Mouse (Mus musculus): ENCODE measurements at regions not wholly inside any gene's neighbourhood (a gene's known extent, or its start where the extent isn't known, plus 50 kb on each side); places are given as distances from the start of the nearest gene placed in this dataset.

- DNase-seq, result no peak
These were observed 207.9 kb upstream of the Pgrmc2 start for GRCm38 (mm10) chr3:41290535-41291307.

- DNase-seq, result no peak
These were observed 205.9 kb upstream of the Pgrmc2 start for GRCm38 (mm10) chr3:41288735-41289134.

GRCm38 (mm10) chr3:41288066-41288465, 205.2 kb upstream of the Pgrmc2 start:
- DNase-seq, result no peak

- DNase-seq, result no peak
These were observed 202.5 kb upstream of the Pgrmc2 start for GRCm38 (mm10) chr3:41285336-41285735.

GRCm38 (mm10) chr3:41284897-41285296, 202.1 kb upstream of the Pgrmc2 start:
- DNase-seq, result no peak

GRCm38 (mm10) chr3:41282431-41283037, 199.7 kb upstream of the Pgrmc2 start:
- no peak for DNase-seq

- no peak for DNase-seq
These were observed 193.2 kb upstream of the Pgrmc2 start for GRCm38 (mm10) chr3:41276096-41276495.

- no peak for DNase-seq
These were observed 185.7 kb upstream of the Pgrmc2 start for GRCm38 (mm10) chr3:41268516-41268915.

- no peak for DNase-seq
These were observed 183.4 kb upstream of the Pgrmc2 start for GRCm38 (mm10) chr3:41266216-41266615.

- no peak for DNase-seq
These were observed 182.6 kb upstream of the Pgrmc2 start for GRCm38 (mm10) chr3:41265399-41265798.

GRCm38 (mm10) chr3:41258291-41258690, 175.4 kb upstream of the Pgrmc2 start:
- no peak for DNase-seq

- DNase-seq, result no peak
These were observed 162.1 kb upstream of the Pgrmc2 start for GRCm38 (mm10) chr3:41244960-41245359.

GRCm38 (mm10) chr3:41241856-41242552, 159.2 kb upstream of the Pgrmc2 start:
- DNase-seq, result no peak

- DNase-seq, result no peak
These were observed 157.0 kb upstream of the Pgrmc2 start for GRCm38 (mm10) chr3:41239801-41240200.

GRCm38 (mm10) chr3:41239246-41239645, 156.4 kb upstream of the Pgrmc2 start:
- no peak for DNase-seq

GRCm38 (mm10) chr3:41238046-41238445, 155.2 kb upstream of the Pgrmc2 start:
- no peak for DNase-seq

GRCm38 (mm10) chr3:41235610-41236009, 152.8 kb upstream of the Pgrmc2 start:
- DNase-seq, result no peak

- DNase-seq, result peak; percentile 49
These were observed 152.1 kb upstream of the Pgrmc2 start for GRCm38 (mm10) chr3:41234994-41235393.

GRCm38 (mm10) chr3:41234191-41234590, 151.3 kb upstream of the Pgrmc2 start:
- no peak for DNase-seq

GRCm38 (mm10) chr3:41233439-41233838, 150.6 kb upstream of the Pgrmc2 start:
- no peak for DNase-seq

GRCm38 (mm10) chr3:41230961-41231377, 148.1 kb upstream of the Pgrmc2 start:
- DNase-seq, result no peak

GRCm38 (mm10) chr3:41229493-41229892, 146.6 kb upstream of the Pgrmc2 start:
- no peak for DNase-seq

- DNase-seq, result peak; percentile 58
These were observed 145.7 kb upstream of the Pgrmc2 start for GRCm38 (mm10) chr3:41228536-41228935.

- no peak for DNase-seq
These were observed 137.9 kb upstream of the Pgrmc2 start for GRCm38 (mm10) chr3:41220746-41221145.

All from thymus, postnatal 25 days (tissue).